8 mouse cellular contexts compared by ENCODE assay signal in genomic region chr14:25805871-25806270, GRCm38 (mm10). TPM values are rescaled to one million over a fixed set of nuclear protein-coding genes. Genes with fewer than 3 reads are reported as not detected.
DNase-seq lines count a peak whose midpoint lies in the region.

No protein-coding gene starts in this region.

- H3K4me1 ChIP-seq in hindbrain, embryonic 10.5 days (replicated peaks), result peaks cover 9% of the 10 kb centered on the region

- 76% methylated on average over 7 of the region's 7 CpGs for WGBS in hindbrain, embryonic 10.5 days

- H3K4me3 ChIP-seq in hindbrain, embryonic 10.5 days, result no peak overlapping the region

- H3K27me3 ChIP-seq in hindbrain, embryonic 10.5 days (ENCODE audit: insufficient read depth, poor library complexity, severe bottlenecking), result no peaks in the 10 kb centered on the region

- peak; percentile 43 for DNase-seq in layer of hippocampus, adult 11-12 months (ENCODE audit: low spot score)
- no peak for DNase-seq in layer of hippocampus, adult 9-10 months (ENCODE audit: low spot score)
- peak; percentile 69 for DNase-seq in adrenal gland, postnatal 14 days
- peak; percentile 67 for DNase-seq in gastrocnemius, postnatal 10 days
- DNase-seq in layer of hippocampus, adult 8-10 months (ENCODE audit: low spot score in 2 of 2), result peak; percentile 35 to 67
- DNase-seq in skeletal muscle tissue, adult 2 months (ENCODE audit: low read depth, low spot score), result peak; percentile 87
- DNase-seq in hindbrain, embryonic 10.5 days (ENCODE audit: low spot score), result no peak
- DNase-seq in embryo, embryonic 9.5 days (ENCODE audit: extremely low spot score), result no peak

- H3K27ac ChIP-seq in hindbrain, embryonic 10.5 days, result no peak overlapping the region

- no peaks in the 10 kb centered on the region for H3K9me3 ChIP-seq in hindbrain, embryonic 10.5 days

- H3K36me3 ChIP-seq in hindbrain, embryonic 10.5 days, result no peaks in the 10 kb centered on the region

RNA-seq across cellular contexts. Expression of gene Anxa11, which starts 36.1 kb away (rescaled TPM):
- 51.1 and 59.2 TPM in 2 replicates for total RNA-seq in adrenal gland, postnatal 14 days (2021)
- 10 to 100 TPM; 95.6 to 97.7 TPM for total RNA-seq in gastrocnemius, postnatal 10 days (2021)
- total RNA-seq in layer of hippocampus, adult 8-10 months (2022), result 10 to 100 TPM; 72.8 to 81.2 (median 75.5) TPM
- 4.2 and 4.4 TPM in 2 replicates for polyA plus RNA-seq in hindbrain, embryonic 10.5 days (2016; fragmentation: Nextera tagmentation; extraction: Ambion mirVana)

RNA-seq across cellular contexts. Expression of gene Zcchc24, which starts 37.0 kb away (rescaled TPM):
- 32.3 and 32.5 TPM in 2 replicates for total RNA-seq in adrenal gland, postnatal 14 days (2021)
- total RNA-seq in gastrocnemius, postnatal 10 days (2021), result 10 to 100 TPM; 65.9 to 66.6 TPM
- total RNA-seq in layer of hippocampus, adult 8-10 months (2022), result 10 to 100 TPM; 60.5 to 69.2 (median 63.8) TPM
- polyA plus RNA-seq in hindbrain, embryonic 10.5 days (2016; fragmentation: Nextera tagmentation; extraction: Ambion mirVana), result 8.5 and 10.5 TPM in 2 replicates

Comparison
In these comparisons a context has a peak if more than half of its experiments do, and no peak if none do; other contexts are left out.
1. DNase-seq: peak in layer of hippocampus, adult 11-12 months (single experiment), adrenal gland, postnatal 14 days (single experiment), gastrocnemius, postnatal 10 days (single experiment), layer of hippocampus, adult 8-10 months (2 of 2) and skeletal muscle tissue, adult 2 months (single experiment); none in layer of hippocampus, adult 9-10 months (single experiment), hindbrain, embryonic 10.5 days (single experiment) and embryo, embryonic 9.5 days (single experiment).